Mouse (Mus musculus): ENCODE results near the gene Haus6. TPM values are rescaled to one million over a fixed set of nuclear protein-coding genes. Genes with fewer than 3 reads are reported as not detected.

Gene Haus6
- polyA plus RNA-seq, 1 experiment from 2014 or later, result 4.0 TPM

- Histone ChIP-seq H3K4me2 (ENCODE audit: low read length) (no peak overlapping the region), H3K36me3 (ENCODE audit: control insufficient read depth, insufficient read depth, low read length) (no peaks in the 10 kb centered on the region), H3K27ac (ENCODE audit: low read length) (no peak overlapping the region), H3K9ac (ENCODE audit: low read depth, low read length) (no peak overlapping the region), H3K9me3 (replicated peaks; ENCODE audit: control insufficient read depth, low read length, poor library complexity, severe bottlenecking) (no peaks in the 10 kb centered on the region), H3K4me3 (ENCODE audit: low read depth, low read length) (no peak overlapping the region), H3K4me1 (ENCODE audit: control insufficient read depth, insufficient read depth, low read length) (no peaks in the 10 kb centered on the region), H3K27me3 (ENCODE audit: control insufficient read depth, insufficient read depth, low read depth, low read length) (no peaks in the 10 kb centered on the region)
- no peak for ATAC-seq
- WGBS, result 79% methylated on average over 6 of the region's 6 CpGs
Observed at GRCm38 (mm10) chr4:86529161-86529560, 82.7 kb downstream of the Haus6 start.

Other genes with a start within 250 kb of the Haus6 start
- gene Saxo1, start 53.7 kb downstream of the Haus6 start, polyA plus RNA-seq (2015; fragmentation: Nextera tagmentation; extraction: Ambion mirVana), result not detected in 2 replicates
- gene Rraga, start 36.4 kb downstream of the Haus6 start, polyA plus RNA-seq (2015; fragmentation: Nextera tagmentation; extraction: Ambion mirVana), result 156 and 169 TPM in 2 replicates
- 38.2 and 40.2 TPM in 2 replicates for gene Plin2, start 58.0 kb upstream of the Haus6 start, polyA plus RNA-seq (2015; fragmentation: Nextera tagmentation; extraction: Ambion mirVana)
- 2.1 and 3.9 TPM in 2 replicates for gene Dennd4c, start 136.5 kb upstream of the Haus6 start, polyA plus RNA-seq (2015; fragmentation: Nextera tagmentation; extraction: Ambion mirVana)
- gene Rps6, start 245.4 kb upstream of the Haus6 start, polyA plus RNA-seq (2015; fragmentation: Nextera tagmentation; extraction: Ambion mirVana), result 320 and 367 TPM in 2 replicates